Mouse (Mus musculus) left cerebral cortex, postnatal 36 days (tissue): ENCODE measurements around the gene Pdcd6ip. TPM values are rescaled to one million over a fixed set of nuclear protein-coding genes. Genes with fewer than 3 reads are reported as not detected.

Experiments used
- DNase-seq, 2 experiments: peaks; one replicate each; pipeline ENCODE4 v3.0.0; 2021 to 2022; ENCODE audit warnings: low spot score in 2 of 2, mixed read lengths in 1 of 2
- intact Hi-C: fragments of 180-260 bp; cut with DNase I; formaldehyde crosslinking; loops from one replicate; pipeline ENCODE4 v1.15.1; 2025
- total RNA-seq, 2 experiments: library from RNA; stranded (reverse); gene quantifications; 2 replicates each; pipeline ENCODE4 v1.2.3; 2021

Gene Pdcd6ip
- total RNA-seq, 2 experiments from 2014 or later, result 56.3 to 76.6 TPM

DNA sequence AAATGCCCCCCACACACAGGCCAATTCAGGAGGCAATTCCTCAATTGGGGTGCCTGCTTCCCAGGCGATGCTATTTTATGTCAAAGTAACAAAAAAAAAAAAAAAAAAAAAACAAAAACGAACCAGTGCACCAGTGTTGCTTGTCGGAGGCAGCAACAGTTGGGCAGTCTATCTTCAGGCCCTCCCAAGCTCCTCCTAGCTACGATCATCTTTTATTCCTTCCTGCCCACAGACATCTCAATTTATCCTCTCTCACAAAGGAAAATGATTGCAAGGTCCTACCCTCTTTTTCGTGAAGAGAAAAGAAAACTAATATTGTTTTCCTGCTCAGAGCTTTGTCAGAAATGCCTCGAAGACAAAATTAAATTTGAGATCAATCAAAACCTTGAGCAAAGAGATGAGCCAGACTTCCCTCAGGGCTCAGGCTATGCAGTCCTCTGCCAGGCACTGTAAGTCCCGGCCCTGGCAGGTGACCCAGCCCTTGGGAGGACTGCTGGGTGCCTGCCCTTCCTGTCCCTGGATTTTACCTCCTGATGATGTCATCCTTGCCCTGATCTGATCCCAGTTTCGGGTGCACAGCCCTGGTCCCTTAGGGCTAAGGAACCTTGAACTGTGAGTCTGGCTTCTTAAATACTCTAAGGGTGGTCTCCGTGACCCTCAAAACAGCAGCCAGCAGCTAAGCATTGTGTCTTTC is 75.6 kb downstream of the Pdcd6ip start:
- intact Hi-C loops, result loop anchor here (5.0 kb wide), 1 partner anchor 370 kb away; no protein-coding TSS in a partner anchor
- no peak for DNase-seq

DNA sequence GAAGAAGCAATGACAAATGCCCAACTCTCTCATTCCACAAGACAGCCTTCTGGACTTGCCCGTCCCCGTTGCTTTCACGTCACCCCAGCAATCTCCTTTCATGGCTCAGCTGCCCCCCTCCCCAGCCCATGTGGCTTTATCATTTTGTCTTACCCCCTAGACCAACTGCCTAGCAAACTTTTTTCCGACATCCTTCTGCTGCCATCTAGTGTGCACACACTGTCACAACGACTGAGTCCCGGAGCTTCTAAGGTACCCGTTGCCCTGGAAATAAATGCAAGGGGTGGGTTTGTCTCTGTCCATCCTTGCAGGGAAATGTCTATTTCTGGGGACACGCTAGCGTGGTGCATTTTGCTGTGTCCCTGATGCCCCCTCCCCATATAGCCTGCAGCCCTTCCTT is 78.4 kb downstream of the Pdcd6ip start:
- intact Hi-C loops, result loop anchor here (5.0 kb wide), 4 partner anchors 122 to 367 kb away; no protein-coding TSS in a partner anchor
- DNase-seq, result peak; percentile 74 to 81

DNA sequence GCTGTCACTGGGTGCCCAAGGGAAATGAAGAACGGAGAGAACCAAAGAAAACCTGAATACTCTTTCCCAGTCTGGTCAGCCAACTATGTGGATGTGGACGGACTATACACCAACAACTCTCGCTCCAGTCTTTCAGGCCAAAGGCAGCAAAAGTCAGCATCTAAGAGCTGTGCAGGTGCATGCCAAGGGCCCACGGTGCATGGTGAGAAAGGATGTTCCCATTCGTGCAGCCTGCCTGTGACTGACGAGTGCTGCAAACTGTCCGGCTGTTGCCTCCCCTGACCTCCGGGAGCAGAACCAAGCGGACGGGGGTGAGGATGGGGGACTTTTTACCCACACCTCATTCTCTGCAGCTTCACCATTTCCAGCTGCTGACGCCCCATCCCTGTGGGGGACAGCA is 78.9 kb downstream of the Pdcd6ip start:
- intact Hi-C loops, result loop anchor here (5.0 kb wide), 3 partner anchors 122 to 287 kb away; no protein-coding TSS in a partner anchor
- no peak for DNase-seq

DNA sequence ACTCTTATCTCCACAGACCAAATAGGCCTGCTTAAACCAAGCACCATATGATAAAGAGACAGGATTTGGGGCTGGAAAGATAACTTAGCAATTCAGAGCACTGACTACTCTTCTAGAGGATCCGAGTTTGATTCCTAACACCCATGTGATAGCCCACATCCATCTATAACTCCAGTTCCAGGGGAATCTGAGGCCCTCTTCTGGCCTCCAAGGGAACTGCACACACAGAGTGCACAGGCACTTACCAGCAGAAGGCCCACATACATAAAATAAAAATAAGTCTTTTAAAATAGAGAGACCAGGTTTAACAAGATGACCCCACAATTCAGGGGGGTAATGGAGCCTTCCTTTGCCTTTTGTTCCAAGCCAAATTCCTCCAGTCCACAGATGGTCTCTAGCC is 79.3 kb downstream of the Pdcd6ip start:
- intact Hi-C loops, result loop anchor here (5.0 kb wide), 3 partner anchors 121 to 286 kb away; no protein-coding TSS in a partner anchor
- no peak for DNase-seq

DNA sequence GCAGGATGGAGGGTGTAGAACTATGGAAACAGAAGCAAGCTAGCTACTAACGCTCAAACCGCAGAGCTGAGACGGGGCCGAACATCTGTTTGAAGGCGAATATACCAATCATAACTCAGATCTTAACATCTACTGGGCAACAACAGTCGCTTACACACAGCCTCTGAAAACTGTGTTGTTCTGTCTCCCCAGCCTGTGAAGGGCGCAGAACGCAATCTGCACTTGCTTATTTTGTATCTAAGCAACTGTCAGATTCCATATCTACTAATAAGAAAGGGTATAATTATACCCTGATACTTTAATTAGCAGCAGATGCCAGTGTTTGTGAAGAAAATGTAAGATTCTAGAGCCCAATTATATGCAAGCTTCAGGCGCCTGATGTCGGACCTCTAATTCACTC is 81.3 kb downstream of the Pdcd6ip start:
- DNase-seq, result no peak
- intact Hi-C loops, result loop anchor here (5.0 kb wide), 3 partner anchors 119 to 284 kb away; no protein-coding TSS in a partner anchor

DNA sequence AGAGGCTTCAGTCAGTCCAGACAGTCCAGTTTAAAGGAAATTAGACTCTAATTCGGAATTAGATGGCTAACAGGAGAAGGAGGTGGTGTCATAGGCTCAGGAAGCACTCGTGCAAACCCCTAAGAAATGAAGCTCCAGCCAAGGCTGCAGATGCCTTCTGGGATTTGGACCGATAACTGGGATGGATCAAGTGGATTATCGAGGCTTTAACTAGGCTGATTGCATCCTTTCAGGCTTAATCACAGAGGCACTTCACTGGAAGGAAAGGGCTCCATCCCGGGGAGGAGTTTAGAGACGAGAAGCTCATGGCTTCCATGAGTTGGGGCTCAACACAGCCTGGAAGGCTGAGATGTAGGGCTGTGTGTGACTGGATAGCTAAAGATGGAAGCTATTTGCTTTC is 84.0 kb downstream of the Pdcd6ip start:
- DNase-seq, result no peak
- intact Hi-C loops, result no loop called here

DNA sequence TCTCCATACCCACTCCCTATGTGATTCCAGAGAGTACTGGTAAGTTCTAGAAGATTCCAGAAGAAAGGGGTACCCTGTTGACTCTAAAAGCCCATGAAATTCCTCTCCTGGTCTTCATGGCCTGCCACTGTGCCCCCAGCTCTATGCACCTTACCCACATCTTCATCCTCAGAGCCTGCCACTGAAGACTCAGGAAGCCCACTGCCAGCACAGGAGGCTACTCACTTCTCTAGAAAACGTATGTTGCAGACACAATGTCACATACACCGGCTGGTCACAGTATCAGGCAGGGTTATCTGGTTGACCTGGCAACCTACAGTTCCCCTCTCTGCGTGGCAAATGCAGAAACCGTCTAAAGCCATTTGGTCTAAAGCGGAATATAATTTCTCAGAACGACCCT is 91.0 kb downstream of the Pdcd6ip start:
- intact Hi-C loops, result no loop called here
- DNase-seq, result no peak

DNA sequence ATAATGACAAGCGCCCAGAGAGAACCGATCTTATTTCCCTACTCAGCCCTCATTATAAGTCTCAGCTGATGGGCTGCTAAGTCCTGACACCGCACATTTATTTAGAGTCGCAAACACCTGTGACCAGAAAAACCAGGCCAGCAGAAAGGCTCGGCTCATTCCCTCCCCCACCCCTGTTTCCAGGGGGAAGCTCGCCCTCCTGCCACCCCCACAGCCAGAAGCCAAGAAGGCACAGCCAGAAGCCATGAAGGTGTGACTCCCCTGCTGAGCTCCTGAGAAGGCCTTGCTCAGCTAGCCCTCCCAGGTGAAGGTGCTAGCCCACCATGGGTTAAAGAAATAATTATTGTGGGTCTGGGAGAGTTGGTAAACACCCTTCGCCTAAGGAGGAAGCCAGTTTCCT is 97.3 kb downstream of the Pdcd6ip start:
- intact Hi-C loops, result no loop called here
- no peak for DNase-seq

DNA sequence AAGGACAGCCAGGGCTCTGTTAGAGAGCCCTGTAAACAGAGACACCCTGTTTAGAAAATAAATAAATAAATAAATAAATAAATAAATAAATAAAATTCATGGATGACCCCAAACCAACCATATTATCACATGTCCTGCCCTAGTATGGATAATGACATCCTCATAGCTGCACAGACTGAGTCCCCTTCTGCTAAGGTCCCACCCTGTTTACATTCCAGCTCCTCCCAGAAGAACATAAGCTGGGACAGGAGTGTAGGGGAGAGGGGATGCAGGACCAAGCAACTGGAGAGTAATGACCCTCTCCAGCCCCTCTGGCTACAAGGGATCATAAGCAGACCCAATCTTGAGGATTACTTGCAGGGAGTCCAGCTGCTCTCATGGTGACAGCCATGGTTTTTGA is 105.9 kb downstream of the Pdcd6ip start:
- intact Hi-C loops, result no loop called here
- DNase-seq, result no peak

Other genes with a start within 250 kb of the Pdcd6ip start
- 100 to 1,000 TPM; 226 to 229 TPM for gene Clasp2, start 33.2 kb upstream of the Pdcd6ip start, total RNA-seq
- gene Ubp1, start 222.7 kb upstream of the Pdcd6ip start, total RNA-seq, result 10 to 100 TPM; 53.9 to 82.7 TPM